8 mouse cellular contexts compared by ENCODE assay signal in the genomic region with DNA sequence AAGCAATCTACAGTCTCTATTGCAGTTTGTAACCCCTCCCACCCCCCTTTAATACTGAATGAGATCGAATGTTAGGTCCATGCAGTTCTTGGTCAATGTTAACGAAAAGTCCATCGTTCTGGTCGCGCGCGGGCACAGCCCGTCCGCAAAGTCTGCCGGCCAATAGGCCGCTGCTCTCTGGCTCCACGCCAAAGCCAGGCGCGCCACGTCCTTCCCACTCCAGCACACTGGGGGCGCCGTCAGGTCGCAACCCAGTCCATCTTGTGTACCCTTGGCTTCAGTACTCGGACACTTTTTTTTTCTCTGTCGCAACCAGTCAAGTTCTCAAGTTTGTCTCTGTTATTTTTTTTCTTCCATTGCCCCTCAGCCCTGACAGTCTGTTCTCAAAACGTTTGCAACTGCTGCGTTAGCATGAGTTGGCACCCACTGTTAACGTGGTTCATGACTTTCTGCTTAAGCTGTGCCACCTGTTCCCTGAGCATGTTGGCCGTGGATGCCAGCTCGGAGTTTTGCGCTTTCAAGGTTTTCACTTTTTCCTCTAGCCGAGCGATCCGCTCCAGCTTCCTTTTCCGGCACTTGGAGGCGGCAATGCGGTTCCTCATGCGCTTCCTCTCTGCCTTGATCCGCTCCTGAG. TPM values are rescaled to one million over a fixed set of nuclear protein-coding genes. Genes with fewer than 3 reads are reported as not detected.
DNase-seq lines count a peak whose midpoint lies in the region; ATAC-seq lines count a peak whose summit lies in the region.

No protein-coding gene starts in this region.

- peak overlapping the region; percentile 96 for H3K27ac ChIP-seq in embryonic facial prominence, embryonic 10.5 days (replicated peaks)
- H3K27ac ChIP-seq in heart, embryonic 10.5 days = peak overlapping the region; percentile 97
- peak overlapping the region; percentile 99 for H3K27ac ChIP-seq in kidney, embryonic 15.5 days
- H3K27ac ChIP-seq in liver, embryonic 11.5 days (ENCODE audit: low read depth, low read length) = peak overlapping the region; percentile 83
- peak overlapping the region; percentile 100 for H3K27ac ChIP-seq in stomach, embryonic 14.5 days (ENCODE audit: low read length)

- ATAC-seq in cerebellum, adult (ENCODE audit: insufficient number of reproducible peaks, low FRiP score, low TSS enrichment) = no peak
- ATAC-seq in kidney, embryonic 15.5 days (replicated peaks; ENCODE audit: low FRiP score) = no peak
- ATAC-seq in liver, embryonic 11.5 days (replicated peaks; ENCODE audit: low FRiP score) = no peak
- no peak for ATAC-seq in stomach, embryonic 14.5 days (ENCODE audit: insufficient number of reproducible peaks, insufficient read depth, low FRiP score, low read depth)

- H3K27me3 ChIP-seq in embryonic facial prominence, embryonic 10.5 days (replicated peaks; ENCODE audit: low read depth, poor library complexity, severe bottlenecking) = no peaks in the 10 kb centered on the region
- no peaks in the 10 kb centered on the region for H3K27me3 ChIP-seq in heart, embryonic 10.5 days (ENCODE audit: insufficient read depth, poor library complexity, severe bottlenecking)
- H3K27me3 ChIP-seq in kidney, embryonic 15.5 days = no peaks in the 10 kb centered on the region
- peaks cover 2% of the 10 kb centered on the region; the same call in 1 of the 2 replicates for H3K27me3 ChIP-seq in liver, embryonic 11.5 days (replicated peaks; ENCODE audit: control insufficient read depth, insufficient read depth, low read length)
- H3K27me3 ChIP-seq in stomach, embryonic 14.5 days (ENCODE audit: control insufficient read depth, insufficient read depth, low read length) = no peaks in the 10 kb centered on the region

- peak overlapping the region; percentile 92 for H3K9ac ChIP-seq in kidney, embryonic 15.5 days
- H3K9ac ChIP-seq in liver, embryonic 11.5 days (ENCODE audit: low read depth, low read length) = peak overlapping the region; percentile 71
- peak overlapping the region; percentile 98 for H3K9ac ChIP-seq in stomach, embryonic 14.5 days (replicated peaks; ENCODE audit: low read depth, low read length)

- DNase-seq in cerebellum, adult 11 months = peak; percentile 80
- peak; percentile 83 for DNase-seq in embryonic facial prominence, embryonic 10.5 days (ENCODE audit: low spot score)
- peak; percentile 89 for DNase-seq in heart, embryonic 10.5 days (ENCODE audit: low spot score)
- DNase-seq in liver, embryonic 11.5 days (ENCODE audit: low spot score) = peak; percentile 71
- DNase-seq in natural killer cell, adult 2 months (ENCODE audit: low spot score in 2 of 2) = peak; percentile 63 to 67

- peak overlapping the region; percentile 87 for H3K4me2 ChIP-seq in kidney, embryonic 15.5 days
- H3K4me2 ChIP-seq in liver, embryonic 11.5 days = peak overlapping the region; percentile 97
- H3K4me2 ChIP-seq in stomach, embryonic 14.5 days (replicated peaks; ENCODE audit: low read depth, low read length) = peak overlapping the region; percentile 60

- peaks cover 38% of the 10 kb centered on the region for H3K4me1 ChIP-seq in embryonic facial prominence, embryonic 10.5 days
- H3K4me1 ChIP-seq in heart, embryonic 10.5 days = peaks cover 12% of the 10 kb centered on the region
- peaks cover 32% of the 10 kb centered on the region for H3K4me1 ChIP-seq in kidney, embryonic 15.5 days
- peaks cover 4% of the 10 kb centered on the region for H3K4me1 ChIP-seq in liver, embryonic 11.5 days (replicated peaks; ENCODE audit: control insufficient read depth, insufficient read depth, low read length)
- peaks cover 24% of the 10 kb centered on the region for H3K4me1 ChIP-seq in stomach, embryonic 14.5 days (ENCODE audit: control insufficient read depth, insufficient read depth, low read length)

- H3K9me3 ChIP-seq in embryonic facial prominence, embryonic 10.5 days = no peaks in the 10 kb centered on the region
- no peaks in the 10 kb centered on the region for H3K9me3 ChIP-seq in heart, embryonic 10.5 days
- no peaks in the 10 kb centered on the region for H3K9me3 ChIP-seq in kidney, embryonic 15.5 days (replicated peaks)
- no peaks in the 10 kb centered on the region for H3K9me3 ChIP-seq in liver, embryonic 11.5 days (ENCODE audit: control insufficient read depth, low read length)
- H3K9me3 ChIP-seq in stomach, embryonic 14.5 days (ENCODE audit: control insufficient read depth, low read depth, low read length) = no peaks in the 10 kb centered on the region

- under 1% methylated on average over 34 of the region's 34 CpGs for WGBS in embryonic facial prominence, embryonic 10.5 days
- whole genome bisulfite sequencing in heart, embryonic 10.5 days = under 1% methylated on average over 34 of the region's 34 CpGs
- under 1% methylated on average over 34 of the region's 34 CpGs for WGBS in kidney, embryonic 15.5 days
- under 1% methylated on average over 34 of the region's 34 CpGs for WGBS in liver, embryonic 11.5 days
- under 1% methylated on average over 34 of the region's 34 CpGs for WGBS in stomach, embryonic 14.5 days

- 0 out of 2 replicates have a peak, but pooled peaks cover 4% of the 10 kb centered on the region for H3K36me3 ChIP-seq in embryonic facial prominence, embryonic 10.5 days (replicated peaks)
- peaks cover 2% of the 10 kb centered on the region; the same call in 1 of the 2 replicates for H3K36me3 ChIP-seq in heart, embryonic 10.5 days
- no peaks in the 10 kb centered on the region for H3K36me3 ChIP-seq in kidney, embryonic 15.5 days
- no peaks in the 10 kb centered on the region for H3K36me3 ChIP-seq in liver, embryonic 11.5 days (ENCODE audit: control insufficient read depth, insufficient read depth, low read length)
- no peaks in the 10 kb centered on the region for H3K36me3 ChIP-seq in stomach, embryonic 14.5 days (ENCODE audit: control insufficient read depth, insufficient read depth, low read length)

- H3K4me3 ChIP-seq in embryonic facial prominence, embryonic 10.5 days = peak overlapping the region; percentile 89
- peak overlapping the region; percentile 91 for H3K4me3 ChIP-seq in heart, embryonic 10.5 days
- peak overlapping the region; percentile 65 for H3K4me3 ChIP-seq in kidney, embryonic 15.5 days (replicated peaks)
- H3K4me3 ChIP-seq in liver, embryonic 11.5 days (ENCODE audit: low read depth, low read length) = peak overlapping the region; percentile 64
- peak overlapping the region; percentile 97 for H3K4me3 ChIP-seq in stomach, embryonic 14.5 days (ENCODE audit: low read depth, low read length)

RNA-seq across cellular contexts. Expression of a gene that starts 2.0 kb away (rescaled TPM):
- 69.8 and 78.0 TPM in 2 replicates for polyA plus RNA-seq in embryonic facial prominence, embryonic 10.5 days (2016; fragmentation: Nextera tagmentation; extraction: Ambion mirVana)
- polyA plus RNA-seq in heart, embryonic 10.5 days (2016; fragmentation: Nextera tagmentation; extraction: Ambion mirVana) = 75.7 and 76.6 TPM in 2 replicates
- polyA plus RNA-seq in kidney, embryonic 15.5 days (2015; fragmentation: Nextera tagmentation; extraction: Ambion mirVana) = 66.0 and 70.1 TPM in 2 replicates
- polyA plus RNA-seq in liver, embryonic 11.5 days (2014; fragmentation: Nextera tagmentation; extraction: Ambion mirVana) = 16.4 and 20.7 TPM in 2 replicates
- polyA plus RNA-seq in stomach, embryonic 14.5 days (2014; fragmentation: Nextera tagmentation; extraction: Ambion mirVana) = 55.1 and 62.7 TPM in 2 replicates
